Mouse (Mus musculus) layer of hippocampus, postnatal 14 days (tissue): ENCODE results near the gene Zdhhc7. TPM values are rescaled to one million over a fixed set of nuclear protein-coding genes. Genes with fewer than 3 reads are reported as not detected.

Experiments
- DNase-seq, 2 experiments: peaks; one replicate each; pipeline ENCODE4 v3.0.0; 2021 to 2022; ENCODE audit warnings: low spot score in 2 of 2, mixed read lengths in 1 of 2
- total RNA-seq, 2 experiments: library from RNA; stranded (reverse); gene quantifications; 2 replicates each; pipeline ENCODE4 v1.2.3; 2021

Gene Zdhhc7
- total RNA-seq, 2 experiments from 2014 or later, result 39.1 to 42.1 TPM

- no peak for DNase-seq
Measured at GRCm38 (mm10) chr8:120072259-120072658, 29.0 kb downstream of the Zdhhc7 start.

GRCm38 (mm10) chr8:120071684-120072083 is 29.6 kb downstream of the Zdhhc7 start:
- peak; percentile 83 to 87 for DNase-seq

- DNase-seq, result no peak
Measured at GRCm38 (mm10) chr8:120067936-120068668, 33.2 kb downstream of the Zdhhc7 start.

GRCm38 (mm10) chr8:120066226-120066625 is 35.1 kb downstream of the Zdhhc7 start:
- DNase-seq, result no peak

- no peak for DNase-seq
Measured at GRCm38 (mm10) chr8:120065611-120066010, 35.7 kb downstream of the Zdhhc7 start.

DNA sequence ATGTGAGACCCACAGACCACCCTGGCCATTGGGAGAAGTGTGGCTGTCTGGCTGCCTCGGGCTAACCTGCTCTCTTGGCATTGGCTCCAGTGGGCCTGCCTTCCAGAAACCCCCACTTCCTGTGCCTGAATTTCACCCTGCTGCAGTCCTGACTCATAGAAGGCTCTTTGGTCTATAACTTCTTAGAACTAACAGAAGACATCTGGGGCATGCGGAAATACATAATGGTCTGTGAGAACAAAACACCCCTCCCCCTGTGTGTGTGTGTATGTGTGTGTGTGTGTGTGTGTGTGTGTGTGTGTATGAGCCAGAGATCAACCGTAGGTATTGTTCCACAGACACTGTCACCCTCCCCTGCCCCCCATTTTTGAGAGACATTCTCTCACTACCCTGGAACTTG is 38.0 kb downstream of the Zdhhc7 start:
- DNase-seq, result no peak

DNA sequence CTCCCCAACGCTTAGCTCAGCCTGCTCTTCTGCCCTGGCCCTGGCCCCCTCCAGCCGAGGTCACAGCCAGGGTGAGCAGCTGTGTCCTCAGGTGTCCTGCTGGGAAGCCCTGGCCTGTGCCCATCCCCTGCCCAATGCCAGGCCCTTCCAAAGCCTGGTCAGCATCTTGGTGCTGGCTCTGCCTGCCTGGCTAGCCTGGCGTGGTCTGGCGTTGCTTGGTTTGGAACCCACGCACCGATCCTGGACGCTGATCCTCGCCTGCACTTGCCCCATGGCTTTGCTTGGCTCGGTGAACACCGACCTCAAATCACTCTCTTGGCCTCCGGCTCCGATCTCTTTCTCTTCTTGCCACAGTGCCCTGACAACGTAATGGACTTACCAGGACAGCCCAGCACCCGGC is 38.5 kb downstream of the Zdhhc7 start:
- no peak for DNase-seq

DNA sequence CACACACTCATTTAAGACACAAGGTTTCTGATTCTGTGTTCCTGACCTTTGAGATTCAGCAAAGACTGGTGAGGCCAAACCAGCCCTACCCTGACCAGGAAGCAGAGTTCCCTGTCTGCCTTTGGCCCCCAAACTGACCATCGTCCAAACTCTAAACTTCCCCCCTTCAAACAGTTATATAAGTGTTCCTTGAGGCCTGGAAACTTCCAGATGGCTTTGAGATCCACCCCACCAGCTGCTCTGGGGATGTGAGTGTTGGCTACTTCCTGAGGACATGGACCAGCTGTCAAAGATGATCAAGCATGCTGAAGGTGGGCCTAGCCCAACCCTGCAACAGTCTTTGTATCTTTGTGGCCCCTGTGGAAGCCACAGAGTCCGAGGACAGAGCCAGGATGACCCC is 44.2 kb downstream of the Zdhhc7 start:
- DNase-seq, result no peak

GRCm38 (mm10) chr8:120054833-120055232 is 46.4 kb downstream of the Zdhhc7 start:
- DNase-seq, result no peak

- DNase-seq, result no peak
Measured at GRCm38 (mm10) chr8:120052318-120052717, 49.0 kb downstream of the Zdhhc7 start.

DNA sequence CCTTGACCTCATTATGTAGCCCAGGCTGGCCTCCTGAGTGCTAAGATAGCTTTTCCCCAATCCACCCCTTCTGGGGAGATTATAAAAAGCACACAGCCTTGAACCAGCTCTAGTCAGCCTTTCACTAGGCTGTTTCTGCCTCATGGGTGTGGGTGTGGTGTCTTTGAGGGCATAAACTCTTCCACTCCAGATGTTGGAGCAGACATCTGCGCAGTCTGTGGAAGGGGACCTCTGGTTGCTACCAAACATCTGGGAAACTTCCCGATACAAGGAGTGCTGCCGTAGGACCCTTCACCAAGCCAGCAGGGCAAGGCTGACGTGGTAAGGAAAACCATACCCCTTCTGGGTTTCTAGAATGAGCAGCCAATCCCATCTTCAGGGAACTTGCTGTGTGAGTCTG is 49.4 kb downstream of the Zdhhc7 start:
- no peak for DNase-seq

- no peak for DNase-seq
Measured at GRCm38 (mm10) chr8:120051006-120051405, 50.3 kb downstream of the Zdhhc7 start.

GRCm38 (mm10) chr8:120050376-120050775 is 50.9 kb downstream of the Zdhhc7 start:
- no peak for DNase-seq

DNA sequence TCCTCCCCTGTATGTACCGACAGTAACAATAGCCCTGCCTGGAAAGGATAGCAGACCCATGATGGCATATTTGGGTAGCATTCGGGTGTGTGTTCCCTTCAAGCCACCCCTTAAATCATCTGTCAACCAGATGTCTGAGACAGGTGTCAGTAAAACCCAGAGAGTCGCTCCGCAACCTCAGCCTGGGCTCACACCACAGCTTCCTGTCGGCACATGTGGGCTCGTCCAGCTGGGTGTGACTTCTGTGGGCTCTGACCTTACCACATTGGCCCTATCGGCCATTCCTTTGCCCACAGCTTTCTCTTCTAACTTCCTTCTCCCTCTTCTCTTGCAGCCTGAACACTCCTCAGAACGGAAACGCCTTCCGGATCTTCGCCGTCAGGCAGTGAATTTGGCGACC is 51.3 kb downstream of the Zdhhc7 start:
- no peak for DNase-seq

DNA sequence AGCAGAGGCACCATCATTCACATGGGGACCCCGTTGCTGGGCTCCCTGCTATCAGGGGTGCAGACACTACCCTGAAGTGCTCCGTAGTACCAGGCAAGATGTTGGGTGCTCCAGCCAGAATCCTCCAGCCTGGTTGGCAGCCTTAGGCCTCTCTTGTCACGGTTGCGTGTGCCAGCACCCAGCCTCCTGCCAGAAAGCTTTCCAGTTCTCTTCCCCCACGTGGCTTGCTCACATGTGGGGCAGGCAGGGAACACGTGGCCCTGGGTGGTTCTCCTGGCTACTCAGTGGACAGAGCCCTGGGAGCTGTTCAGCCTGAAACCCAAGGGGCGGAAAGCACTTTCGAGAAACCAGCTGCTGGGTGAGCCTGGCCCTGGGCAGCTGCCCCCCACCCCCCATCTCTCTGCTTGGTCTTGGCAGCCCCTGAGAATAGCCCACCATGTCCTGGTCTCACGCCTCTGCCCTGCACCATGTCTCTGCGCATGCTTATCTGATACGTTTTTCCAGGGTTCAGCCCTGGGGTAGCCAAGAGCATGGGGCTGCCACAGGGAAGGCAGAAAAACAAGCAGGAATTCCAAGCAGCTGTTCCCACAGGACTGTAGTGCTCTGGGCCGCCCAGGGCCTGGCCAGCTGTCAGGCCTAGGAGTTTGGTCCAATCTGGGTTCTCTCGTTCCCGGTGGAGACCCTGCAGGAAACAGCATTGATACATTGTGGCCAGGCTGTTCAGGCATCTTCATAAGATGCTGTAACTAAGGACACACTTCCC is 54.8 kb downstream of the Zdhhc7 start:
- DNase-seq, result peak; percentile 74 to 91

GRCm38 (mm10) chr8:120045471-120045870 is 55.8 kb downstream of the Zdhhc7 start:
- no peak for DNase-seq

DNA sequence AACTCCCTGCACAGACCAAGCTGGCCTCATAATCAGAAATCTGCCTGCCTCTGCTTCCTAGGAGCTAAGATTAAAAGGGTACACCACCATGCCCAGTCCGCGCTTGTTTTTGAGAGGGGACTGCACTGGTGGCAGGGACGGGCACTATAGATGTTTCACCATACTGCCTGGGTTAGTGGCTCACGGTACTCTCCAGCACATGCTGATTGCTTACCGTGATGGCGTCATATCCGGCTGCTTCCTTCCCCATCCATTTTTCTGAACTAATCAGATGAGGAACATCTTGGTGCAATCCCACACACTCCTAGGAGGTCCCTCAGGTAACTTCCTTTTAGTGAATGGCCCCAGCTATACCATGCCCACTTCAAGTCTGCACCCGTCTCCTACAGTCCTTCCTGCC is 56.4 kb downstream of the Zdhhc7 start:
- no peak for DNase-seq

DNA sequence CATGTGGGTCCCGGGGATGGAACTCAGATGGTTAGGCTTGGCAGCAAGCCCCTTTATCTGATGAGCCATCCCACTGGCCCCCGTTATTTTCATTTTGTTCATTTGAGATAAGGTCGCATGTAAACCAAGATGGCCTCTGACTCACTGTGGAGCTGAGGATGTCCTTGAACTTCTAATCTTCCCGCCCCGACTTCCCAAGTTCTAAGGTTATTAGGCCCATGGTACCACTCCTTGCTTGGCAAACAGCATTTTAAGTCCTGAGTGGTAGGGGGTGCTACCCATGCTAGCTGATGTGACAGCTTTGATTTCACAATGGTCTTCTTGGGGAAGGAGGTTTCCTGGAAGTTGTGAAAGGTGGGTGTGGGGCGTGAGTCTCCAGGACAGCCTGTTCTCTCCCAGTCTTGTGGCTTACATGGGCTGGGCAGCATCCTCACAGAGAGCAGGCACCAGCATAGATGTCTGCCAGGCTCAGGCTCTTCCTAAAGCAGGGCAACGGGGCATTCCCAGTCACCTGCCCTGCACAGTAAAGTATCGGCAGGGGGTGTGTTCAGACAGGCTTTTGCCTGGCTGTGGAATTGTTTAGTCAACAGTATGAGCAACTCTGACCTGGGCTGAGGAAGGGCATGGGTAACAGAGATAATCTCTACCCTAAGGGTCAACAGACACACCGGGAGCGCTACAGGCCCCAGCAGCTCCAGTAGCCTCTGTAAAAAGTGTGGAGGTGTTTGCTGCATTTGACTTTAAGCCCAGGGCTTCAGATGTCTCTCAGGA is 58.6 kb downstream of the Zdhhc7 start:
- no peak for DNase-seq

DNA sequence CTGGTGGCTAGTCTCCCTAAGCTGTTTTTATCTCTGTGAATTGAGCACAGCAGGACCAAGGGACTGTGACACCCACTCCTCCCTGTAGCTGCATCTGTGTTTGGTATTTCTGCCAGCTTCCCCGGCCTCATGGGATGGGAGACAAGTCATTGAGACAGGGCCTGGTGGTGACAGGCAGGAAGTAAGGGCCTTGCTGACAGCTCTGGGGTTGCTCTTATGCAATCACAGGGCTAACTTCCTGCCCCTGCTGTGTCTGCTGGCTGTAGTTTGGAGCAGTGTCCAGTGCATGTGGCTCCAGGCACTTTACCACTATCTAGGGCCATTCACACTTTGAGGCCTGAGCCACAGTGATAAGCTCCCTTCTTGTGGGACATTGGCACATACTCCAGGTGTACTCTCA is 60.4 kb downstream of the Zdhhc7 start:
- peak in 1 of 2 experiments; percentile 22 for DNase-seq

DNA sequence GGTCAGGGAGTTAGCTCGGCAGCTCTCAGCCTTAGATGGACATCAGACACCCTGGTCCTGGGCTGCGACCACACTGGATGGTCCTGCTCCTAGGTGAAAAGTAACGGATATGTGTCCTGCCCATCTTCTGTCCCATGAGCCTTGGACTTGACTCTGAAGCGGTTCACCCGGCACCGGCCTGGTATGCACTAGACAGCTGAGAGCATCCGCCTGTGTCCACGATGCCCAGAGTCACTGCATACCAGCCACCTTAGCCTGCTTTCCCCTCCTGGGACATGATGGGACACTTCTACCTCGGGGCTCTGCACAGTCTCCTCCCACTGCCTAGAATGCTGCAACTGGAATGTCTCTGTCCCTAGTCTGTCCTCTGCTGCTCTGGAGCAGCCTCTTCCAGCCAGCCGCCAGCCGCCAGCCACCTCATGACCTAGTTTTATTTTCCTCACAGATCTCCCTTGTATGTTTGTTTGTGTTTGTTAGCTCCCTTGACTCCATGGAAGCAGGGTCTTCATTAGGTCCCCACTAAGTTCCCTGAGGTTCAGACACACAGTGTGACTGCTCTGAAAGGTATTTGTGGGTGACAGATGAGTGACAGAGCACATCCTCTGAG is 61.9 kb downstream of the Zdhhc7 start:
- no peak for DNase-seq

- no peak for DNase-seq
Measured at GRCm38 (mm10) chr8:120038741-120039140, 62.5 kb downstream of the Zdhhc7 start.
